Mouse (Mus musculus) olfactory bulb, adult 2 months (tissue): Measurements from ENCODE around the gene Rasgef1b.

Source experiments
- CTCF ChIP-seq: fragments of 200-500 bp; IDR thresholded peaks from 2 replicates; pipeline ENCODE4 v1.5.1; 2012; ENCODE audit warnings: low read depth, mild to moderate bottlenecking, low read length, moderate library complexity; ENCODE audit not compliant: insufficient read depth
- POLR2A ChIP-seq: fragments of 200-500 bp; IDR thresholded peaks from 2 replicates; pipeline ENCODE4 v1.6.1; 2012; ENCODE audit warnings: mild to moderate bottlenecking, low read depth, low read length, moderate library complexity; ENCODE audit not compliant: insufficient read depth

GRCm38 (mm10) chr5:99233176-99233575 is 495.7 kb downstream of the Rasgef1b start:
- TF ChIP-seq POLR2A, result no peak
- no peak for TF ChIP-seq CTCF
